Mouse (Mus musculus) liver, embryonic 11.5 days (tissue): ENCODE measurements around the gene Fpgs. TPM values are rescaled to one million over a fixed set of nuclear protein-coding genes. Genes with fewer than 3 reads are reported as not detected.
A peak's percentile ranks its signal among the peaks of the same experiment; 100 is the strongest.

Experiments
- ATAC-seq: fragments of 200-750 bp; cut with Nextera tagmentation; replicated peaks from 2 replicates; pipeline ENCODE4 v1.8.0; 2017; ENCODE audit warnings: moderate number of reproducible peaks, mild to moderate bottlenecking, moderate TSS enrichment, moderate library complexity; ENCODE audit not compliant: low FRiP score
- DNase-seq: peaks from one replicate; pipeline ENCODE4 v3.0.0-alpha.2; 2017; ENCODE audit warnings: low spot score
- H3K27ac ChIP-seq: fragments of 300-500 bp; sonication (generic); 2 replicates; pipeline ENCODE4 v1.5.1; 2014; ENCODE audit warnings: mild to moderate bottlenecking, low read depth, low read length, control low read depth
- H3K27me3 ChIP-seq: fragments of 300-500 bp; sonication (generic); replicated peaks from 2 replicates; pipeline ENCODE4 v1.6.1; 2014; ENCODE audit warnings: low read length, mixed read lengths; ENCODE audit not compliant: control insufficient read depth, insufficient read depth
- H3K36me3 ChIP-seq: fragments of 300-500 bp; sonication (generic); 2 replicates; pipeline ENCODE4 v1.6.1; 2014; ENCODE audit warnings: mild to moderate bottlenecking, low read length, moderate library complexity, mixed read lengths; ENCODE audit not compliant: control insufficient read depth, insufficient read depth
- H3K4me1 ChIP-seq: fragments of 300-500 bp; sonication (generic); replicated peaks from 2 replicates; pipeline ENCODE4 v1.6.1; 2014; ENCODE audit warnings: low read length, mixed read lengths; ENCODE audit not compliant: control insufficient read depth, insufficient read depth
- H3K4me2 ChIP-seq: fragments of 300-500 bp; sonication (generic); 2 replicates; pipeline ENCODE4 v1.6.1; 2014; ENCODE audit warnings: mild to moderate bottlenecking, control low read depth, moderate library complexity
- H3K4me3 ChIP-seq: fragments of 300-500 bp; sonication (generic); 2 replicates; pipeline ENCODE4 v1.5.1; 2014; ENCODE audit warnings: low read depth, low read length, control low read depth
- H3K9ac ChIP-seq: fragments of 300-500 bp; sonication (generic); 2 replicates; pipeline ENCODE4 v1.6.1; 2014; ENCODE audit warnings: low read depth, low read length, control low read depth
- H3K9me3 ChIP-seq: fragments of 300-500 bp; sonication (generic); 2 replicates; pipeline ENCODE4 v1.6.1; 2016; ENCODE audit warnings: low read length, inconsistent platforms, mixed read lengths; ENCODE audit not compliant: control insufficient read depth
- WGBS: fragments of 180-500 bp; shearing (Covaris S2); extraction: QIAGEN DNeasy Blood & Tissue Kit; methylation state at CpG from one replicate; pipeline ENCODE4 v1.1.7; 2014; 5-methylcytosine and 5-hydroxymethylcytosine counted together
- polyA plus RNA-seq: library from polyadenylated mRNA; unstranded; fragments of >200 nt; fragmentation: Nextera tagmentation; extraction: Ambion mirVana; gene quantifications from 2 replicates; pipeline ENCODE4 v1.2.1, GENCODE M21; 2014

Fpgs gene
- polyA plus RNA-seq, result 46.2 and 47.1 TPM in 2 replicates

DNA sequence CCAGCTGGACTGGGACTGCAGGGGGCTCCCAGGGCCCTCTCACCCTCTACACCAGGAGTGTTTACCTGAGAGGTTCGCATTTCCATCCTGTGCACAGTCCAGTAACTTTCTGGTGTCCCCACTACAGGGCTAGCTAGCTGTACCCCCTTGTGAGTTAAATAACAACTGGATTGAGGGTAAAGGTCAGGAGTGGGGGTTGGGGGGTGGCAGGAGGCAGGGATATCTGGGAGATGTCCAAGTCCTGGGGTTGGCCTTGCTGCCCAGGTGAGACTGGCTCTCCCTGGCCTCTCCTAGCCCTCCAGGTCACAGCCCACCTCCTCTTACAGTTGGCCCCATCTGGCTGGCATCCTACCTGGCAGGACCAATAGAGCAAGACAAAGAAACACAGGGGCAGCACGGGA is at the start of gene Fpgs:
Fpgs (minus strand) TSS at position 125 of the 401 bp plus-strand sequence.
- Histone ChIP-seq H3K27ac (peak within 1 kb of the TSS; percentile 55; the same call in 1 of the 2 replicates), H3K27me3 (no peaks in the 10 kb centered on the region), H3K4me3 (no peak within 1 kb of the TSS), H3K9me3 (no peaks in the 10 kb centered on the region), H3K4me1 (no peaks in the 10 kb centered on the region; the same call in 1 of the 2 replicates), H3K36me3 (peaks cover 35% of the 10 kb centered on the region), H3K4me2 (peak within 1 kb of the TSS; percentile 5), H3K9ac (no peak within 1 kb of the TSS)
- DNase-seq (no peak), ATAC-seq (peak; percentile 21; the same call in 1 of the 2 replicates)
- 58% methylated on average over 2 of the region's 2 CpGs for WGBS

DNA sequence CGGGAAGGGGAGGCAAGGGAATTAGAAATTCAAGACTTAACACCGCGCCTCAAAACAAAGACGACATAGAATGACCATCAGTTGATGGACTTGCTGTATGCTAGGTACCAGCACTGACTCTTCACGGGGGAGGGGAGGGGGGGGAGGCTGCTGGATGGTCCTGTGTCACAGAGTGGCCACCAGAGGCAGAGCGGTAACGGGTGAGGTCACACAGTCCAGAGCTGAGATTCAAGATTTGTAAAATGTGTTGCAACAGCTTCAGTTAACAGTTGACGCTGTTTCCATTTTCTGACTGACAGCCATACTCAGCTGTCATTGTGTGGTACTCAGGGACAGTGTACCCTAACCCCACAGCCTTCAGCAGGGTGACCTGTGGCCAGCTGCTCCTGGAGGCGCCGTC is 48.2 kb upstream of the Fpgs start:
- no peak overlapping the region for H3K9ac ChIP-seq
- H3K4me1 ChIP-seq, result peaks cover 3% of the 10 kb centered on the region
- no peak overlapping the region for H3K27ac ChIP-seq
- H3K36me3 ChIP-seq, result no peaks in the 10 kb centered on the region; the same call in 1 of the 2 replicates
- 73% methylated on average over 10 of the region's 10 CpGs for WGBS
- H3K4me3 ChIP-seq, result no peak overlapping the region
- H3K9me3 ChIP-seq, result no peaks in the 10 kb centered on the region
- ATAC-seq, result no peak
- H3K4me2 ChIP-seq, result peak overlapping the region; percentile 36; the same call in 1 of the 2 replicates
- no peaks in the 10 kb centered on the region for H3K27me3 ChIP-seq
- no peak for DNase-seq

DNA sequence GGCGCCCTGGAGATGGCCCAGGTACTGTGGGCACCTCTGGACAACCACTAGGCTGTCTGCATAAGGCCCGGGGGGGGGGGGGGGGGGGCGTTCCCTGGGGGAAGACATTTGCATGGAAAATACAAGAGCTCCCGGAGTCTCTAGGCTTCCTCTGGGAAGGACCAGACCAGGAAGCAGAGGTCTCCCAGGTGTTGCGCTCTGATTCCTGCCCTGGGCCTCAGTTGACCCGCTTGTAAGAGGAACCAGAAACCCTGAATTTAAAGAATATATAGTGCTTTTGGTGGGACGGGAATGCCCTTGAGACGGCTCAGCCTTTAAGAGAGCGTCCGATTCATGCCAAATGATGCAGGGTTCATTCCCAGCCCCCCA is 47.7 kb upstream of the Fpgs start:
- Histone ChIP-seq H3K4me1 (peaks cover 3% of the 10 kb centered on the region), H3K27ac (no peak overlapping the region), H3K27me3 (no peaks in the 10 kb centered on the region), H3K4me2 (peak overlapping the region; percentile 36), H3K9me3 (no peaks in the 10 kb centered on the region), H3K36me3 (no peaks in the 10 kb centered on the region; the same call in 1 of the 2 replicates), H3K4me3 (peak overlapping the region; percentile 29; the same call in 1 of the 2 replicates), H3K9ac (no peak overlapping the region)
- WGBS, result 45% methylated on average over 10 of the region's 10 CpGs
- no peak for DNase-seq
- no peak for ATAC-seq

DNA sequence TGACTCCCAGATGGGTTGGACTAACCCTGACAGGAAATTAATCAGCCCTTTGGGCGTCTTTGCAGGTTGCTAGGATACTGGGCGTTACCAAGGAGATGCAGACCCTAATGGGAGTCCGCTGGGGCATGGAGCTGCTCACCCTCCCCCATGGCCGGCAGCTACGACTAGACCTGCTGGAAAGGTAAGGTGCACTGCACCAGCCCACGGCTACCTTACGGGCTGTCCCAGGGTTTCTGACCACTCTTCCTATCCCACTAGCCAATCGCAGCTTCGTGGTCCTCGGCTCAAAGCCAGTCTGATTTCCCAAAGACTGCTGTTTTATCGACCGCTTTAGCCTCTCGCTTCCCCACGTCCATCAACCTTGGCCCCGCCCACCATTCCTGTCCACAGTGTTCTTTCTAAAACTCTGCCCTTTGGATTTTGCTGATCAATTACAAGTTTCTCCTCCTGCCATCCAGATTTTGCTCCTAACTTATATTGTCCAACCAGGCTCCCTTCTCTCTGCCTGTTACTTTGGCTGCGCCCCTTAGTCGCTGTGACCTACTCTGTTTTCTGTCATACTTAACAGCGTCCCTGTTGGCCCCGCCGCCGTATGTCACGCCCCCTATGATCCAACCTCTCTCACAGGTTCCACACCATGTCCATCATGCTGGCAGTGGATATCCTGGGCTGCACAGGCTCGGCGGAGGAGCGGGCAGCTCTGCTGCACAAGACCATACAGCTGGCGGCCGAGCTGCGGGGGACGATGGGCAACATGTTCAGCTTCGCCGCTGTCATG is 47.1 kb upstream of the Fpgs start:
- peak overlapping the region; percentile 36 for H3K4me2 ChIP-seq
- ATAC-seq (peak; percentile 66), DNase-seq (peak; percentile 55)
- H3K27me3 ChIP-seq, result no peaks in the 10 kb centered on the region
- H3K9ac ChIP-seq, result no peak overlapping the region
- no peak overlapping the region for H3K27ac ChIP-seq
- H3K4me3 ChIP-seq, result peak overlapping the region; percentile 29
- peaks cover 3% of the 10 kb centered on the region for H3K4me1 ChIP-seq
- H3K9me3 ChIP-seq, result no peaks in the 10 kb centered on the region
- peaks cover under 1% of the 10 kb centered on the region; the same call in 1 of the 2 replicates for H3K36me3 ChIP-seq
- WGBS, result 46% methylated on average over 31 of the region's 31 CpGs

DNA sequence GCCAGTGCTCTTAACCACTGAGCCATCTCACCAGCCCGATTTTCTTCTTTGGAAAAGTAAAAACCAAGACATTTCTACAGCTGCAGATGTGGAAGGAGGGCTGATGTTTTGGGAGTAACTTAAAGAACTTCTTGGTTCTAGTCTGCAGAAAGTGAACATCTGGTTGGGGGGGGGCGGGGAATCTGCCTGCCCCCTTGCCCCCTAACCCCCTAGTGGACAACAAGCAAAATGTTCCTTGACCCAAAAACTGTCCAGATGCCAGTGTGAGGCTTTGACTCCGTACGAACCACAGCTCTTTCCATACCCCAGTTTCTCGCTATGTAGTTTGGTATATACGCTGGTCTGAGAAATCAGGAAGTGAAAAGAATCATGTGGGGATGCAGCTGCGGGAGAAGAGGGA is 46.3 kb upstream of the Fpgs start:
- 70% methylated on average over 7 of the region's 7 CpGs for WGBS
- peaks cover 2% of the 10 kb centered on the region; the same call in 1 of the 2 replicates for H3K36me3 ChIP-seq

DNA sequence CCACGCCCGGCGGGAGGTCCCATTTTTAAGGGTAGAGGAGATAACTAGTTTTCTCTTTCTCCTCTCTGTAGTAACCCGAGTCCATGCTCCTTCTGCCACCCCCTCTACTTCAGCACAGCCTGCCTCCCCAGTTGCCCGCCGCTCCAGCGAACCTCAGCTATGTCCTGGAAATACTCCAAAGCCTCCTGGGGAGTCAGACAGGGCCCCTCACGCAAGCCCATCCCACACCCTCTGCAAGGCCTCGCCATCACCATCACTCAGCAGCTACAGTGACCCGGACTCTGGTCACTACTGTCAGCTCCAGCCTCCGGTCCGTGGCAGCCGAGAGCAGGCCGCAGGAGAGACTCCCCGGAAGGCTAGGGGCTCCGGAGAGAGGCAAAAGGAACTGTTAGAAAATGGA is 45.1 kb upstream of the Fpgs start:
- H3K36me3 ChIP-seq, result peaks cover 2% of the 10 kb centered on the region; the same call in 1 of the 2 replicates
- ATAC-seq, result no peak

More for the DNA sequence above, 46.3 kb upstream of the Fpgs start:
- Histone ChIP-seq H3K27me3 (no peaks in the 10 kb centered on the region), H3K9me3 (no peaks in the 10 kb centered on the region), H3K4me1 (peaks cover 3% of the 10 kb centered on the region), H3K4me3 (no peak overlapping the region), H3K4me2 (no peak overlapping the region), H3K9ac (no peak overlapping the region), H3K27ac (no peak overlapping the region)
- ATAC-seq, result no peak
- DNase-seq, result no peak

DNA sequence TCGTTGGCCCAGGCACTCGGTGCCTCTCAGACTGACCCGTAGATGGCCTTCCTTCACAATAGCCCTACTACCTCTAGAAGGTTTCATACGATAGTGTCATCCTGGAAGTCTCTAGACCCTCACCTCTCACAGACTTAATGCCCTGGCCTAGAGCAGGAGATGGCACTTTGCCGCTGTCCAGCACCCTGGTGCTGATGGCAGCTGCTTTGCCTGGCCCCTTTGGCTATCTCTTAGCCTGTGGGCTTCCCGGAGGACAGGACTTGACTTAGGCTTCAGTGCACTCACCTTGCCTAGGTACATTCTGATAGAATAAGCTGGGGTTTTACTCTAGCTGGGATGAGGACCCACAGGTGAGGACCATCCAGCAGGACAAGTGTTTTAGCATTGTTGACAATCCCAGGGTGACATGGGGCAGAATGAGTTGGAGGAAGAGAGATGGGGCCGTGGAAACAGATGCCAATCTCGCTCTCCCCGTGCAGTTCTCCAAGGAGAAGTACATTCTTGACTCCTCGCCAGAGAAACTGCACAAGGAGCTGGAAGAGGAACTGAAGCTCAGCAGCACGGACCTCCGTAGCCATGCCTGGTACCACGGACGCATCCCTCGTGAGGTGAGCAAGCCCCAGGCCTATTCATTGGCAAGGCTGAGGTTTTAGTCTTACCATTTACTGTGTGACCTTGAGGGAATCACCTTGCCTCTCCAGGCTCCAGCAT is 40.5 kb upstream of the Fpgs start:
- Histone ChIP-seq H3K27ac (no peak overlapping the region), H3K9ac (no peak overlapping the region), H3K27me3 (peaks cover 22% of the 10 kb centered on the region), H3K9me3 (no peaks in the 10 kb centered on the region), H3K36me3 (peaks cover 6% of the 10 kb centered on the region; the same call in 1 of the 2 replicates), H3K4me2 (no peak overlapping the region), H3K4me3 (no peak overlapping the region), H3K4me1 (peaks cover 8% of the 10 kb centered on the region)
- DNase-seq (no peak), ATAC-seq (no peak)
- 74% methylated on average over 15 of the region's 15 CpGs for WGBS

More for the DNA sequence above, 45.1 kb upstream of the Fpgs start:
- Histone ChIP-seq H3K4me2 (no peak overlapping the region), H3K4me1 (peaks cover 3% of the 10 kb centered on the region), H3K9ac (no peak overlapping the region), H3K9me3 (no peaks in the 10 kb centered on the region), H3K27me3 (no peaks in the 10 kb centered on the region), H3K27ac (no peak overlapping the region), H3K4me3 (no peak overlapping the region)
- WGBS, result 90% methylated on average over 16 of the region's 16 CpGs
- DNase-seq, result no peak

DNA sequence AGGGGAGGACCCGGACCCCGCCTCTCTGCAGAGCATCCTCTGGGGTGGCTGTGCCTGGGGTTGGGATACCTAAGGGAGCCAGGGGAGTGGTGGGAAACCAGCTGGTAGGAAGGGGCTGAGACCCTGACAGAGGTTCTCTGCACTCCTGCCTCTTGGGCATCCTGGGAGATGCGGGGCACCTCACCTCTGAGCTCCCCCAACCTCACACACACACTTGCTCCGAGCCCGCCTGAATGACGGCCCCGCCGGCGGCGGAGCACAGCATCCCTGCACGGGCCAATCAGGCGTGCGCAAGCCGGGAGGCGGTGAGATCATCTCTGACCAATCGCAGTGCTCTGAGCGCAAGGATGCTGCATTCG is 38.2 kb upstream of the Fpgs start:
- no peak for DNase-seq
- H3K4me3 ChIP-seq, result no peak overlapping the region
- H3K4me2 ChIP-seq, result peak overlapping the region; percentile 80
- no peak for ATAC-seq
- H3K27me3 ChIP-seq, result peaks cover 22% of the 10 kb centered on the region
- no peak overlapping the region for H3K27ac ChIP-seq
- WGBS, result 45% methylated on average over 18 of the region's 18 CpGs
- no peaks in the 10 kb centered on the region for H3K9me3 ChIP-seq
- 0 out of 2 replicates have a peak, but pooled peaks cover 6% of the 10 kb centered on the region for H3K36me3 ChIP-seq
- no peak overlapping the region for H3K9ac ChIP-seq
- H3K4me1 ChIP-seq, result peaks cover 8% of the 10 kb centered on the region
